19 mouse cellular contexts compared by ENCODE assay signal in the genomic region with DNA sequence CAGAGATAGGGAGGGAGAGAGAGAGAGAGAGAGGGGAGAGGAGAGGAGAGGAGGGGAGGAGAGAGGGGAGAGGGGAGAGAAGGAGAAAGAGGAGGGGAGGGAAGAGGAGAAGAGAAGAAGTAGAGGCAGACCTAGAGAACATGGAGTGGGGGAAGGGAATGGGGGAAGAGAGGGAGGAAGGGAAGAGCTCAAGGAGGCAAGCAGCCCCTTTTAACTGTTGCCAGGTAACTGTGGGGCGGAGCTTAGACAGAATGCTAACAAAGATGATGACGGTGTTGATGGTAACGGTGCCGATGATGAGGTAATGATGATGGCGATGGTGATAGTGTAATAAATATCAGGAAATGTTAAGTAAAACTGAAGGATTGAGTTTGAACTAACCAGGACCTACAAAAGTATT.
"Had no signal": no experiment of that assay in that cellular context is flagged by ENCODE, and none has a peak within 500 bp of the region (broad histone marks: within the 10 kb centered on the region; RNA-seq: fewer than 3 reads in every experiment).

No protein-coding gene starts in this region.

- H3K4me3 ChIP-seq: liver, embryonic 12.5 days; midbrain, embryonic 10.5 days; midbrain, embryonic 12.5 days; myocyte had no signal

- H3K27ac ChIP-seq: liver, embryonic 12.5 days; liver, embryonic 14.5 days; midbrain, embryonic 10.5 days; midbrain, embryonic 12.5 days had no signal

- H3K27me3 ChIP-seq: liver, embryonic 12.5 days had no signal

- H3K4me2 ChIP-seq: liver, embryonic 12.5 days; lung, embryonic 14.5 days; midbrain, embryonic 12.5 days had no signal

- H3K4me1 ChIP-seq: liver, embryonic 12.5 days had no signal

- H3K36me3 ChIP-seq: liver, embryonic 12.5 days; midbrain, embryonic 10.5 days; midbrain, embryonic 12.5 days had no signal

- H3K9me3 ChIP-seq: liver, embryonic 12.5 days; midbrain, embryonic 10.5 days; midbrain, embryonic 12.5 days had no signal

- DNase-seq: lung, adult 18-20 months; lung, embryonic 14.5 days; lung, postnatal 10 days; lung, postnatal 4 days; midbrain, embryonic 14.5 days; retina, postnatal 1 day; right cerebral cortex, adult 18-20 months; right cerebral cortex, postnatal 25 days; right cerebral cortex, postnatal 4 days; spleen, adult 18-20 months; thymus, adult 18-20 months; thymus, postnatal 14 days; thymus, postnatal 36 days had no signal

- ATAC-seq: liver, embryonic 12.5 days; midbrain, embryonic 16.5 days had no signal

- H3K9ac ChIP-seq: liver, embryonic 12.5 days; liver, embryonic 14.5 days; lung, embryonic 14.5 days; midbrain, embryonic 12.5 days had no signal
